Mouse (Mus musculus) fat pad, adult 2 months (tissue): ENCODE measurements around the gene Gmcl1.

ENCODE experiments used
- DNase-seq: peaks from one replicate; pipeline ENCODE4 v3.0.0-alpha.2; 2011; ENCODE audit warnings: low read depth, low spot score; ENCODE audit errors: extremely low read depth

Gene Gmcl1

DNA sequence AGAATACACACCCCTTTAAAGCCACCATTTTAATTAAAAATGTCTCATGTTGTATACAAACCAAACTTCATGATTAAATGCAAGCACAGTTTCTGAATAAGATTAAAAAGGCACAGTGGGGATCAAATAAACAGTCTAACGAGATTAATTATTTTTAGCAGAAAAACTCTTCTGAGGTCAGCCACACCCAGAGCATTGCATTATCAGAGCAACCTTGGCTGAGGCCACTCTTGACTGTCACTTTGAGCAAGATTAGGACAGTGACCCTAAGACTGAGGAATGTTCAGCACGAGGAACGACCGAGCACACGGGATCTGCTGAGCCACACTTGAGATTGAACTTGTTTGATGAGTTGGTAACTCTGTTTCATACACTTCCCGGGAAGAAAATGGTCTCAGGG, 3.6 kb upstream of the Gmcl1 start:
- no peak for DNase-seq

DNA sequence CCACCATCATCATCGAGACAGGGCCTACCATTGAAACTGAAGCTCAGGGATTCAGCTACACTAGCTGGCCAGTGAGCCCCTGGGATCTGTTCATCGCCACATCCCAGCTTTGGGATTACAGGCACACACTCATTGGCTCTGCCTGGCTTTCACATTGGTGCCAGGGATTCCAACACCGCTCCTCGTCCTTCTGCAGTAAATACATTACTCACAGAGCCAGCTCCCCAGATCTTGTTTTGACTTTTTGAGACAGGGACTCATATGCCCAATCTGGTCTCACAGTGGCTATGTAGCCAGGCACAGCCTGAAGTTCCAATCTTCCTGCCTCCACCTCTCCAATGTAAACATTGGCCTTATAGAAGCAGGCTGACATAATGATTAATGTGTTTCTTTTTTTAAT, 3.1 kb upstream of the Gmcl1 start:
- DNase-seq = no peak

DNA sequence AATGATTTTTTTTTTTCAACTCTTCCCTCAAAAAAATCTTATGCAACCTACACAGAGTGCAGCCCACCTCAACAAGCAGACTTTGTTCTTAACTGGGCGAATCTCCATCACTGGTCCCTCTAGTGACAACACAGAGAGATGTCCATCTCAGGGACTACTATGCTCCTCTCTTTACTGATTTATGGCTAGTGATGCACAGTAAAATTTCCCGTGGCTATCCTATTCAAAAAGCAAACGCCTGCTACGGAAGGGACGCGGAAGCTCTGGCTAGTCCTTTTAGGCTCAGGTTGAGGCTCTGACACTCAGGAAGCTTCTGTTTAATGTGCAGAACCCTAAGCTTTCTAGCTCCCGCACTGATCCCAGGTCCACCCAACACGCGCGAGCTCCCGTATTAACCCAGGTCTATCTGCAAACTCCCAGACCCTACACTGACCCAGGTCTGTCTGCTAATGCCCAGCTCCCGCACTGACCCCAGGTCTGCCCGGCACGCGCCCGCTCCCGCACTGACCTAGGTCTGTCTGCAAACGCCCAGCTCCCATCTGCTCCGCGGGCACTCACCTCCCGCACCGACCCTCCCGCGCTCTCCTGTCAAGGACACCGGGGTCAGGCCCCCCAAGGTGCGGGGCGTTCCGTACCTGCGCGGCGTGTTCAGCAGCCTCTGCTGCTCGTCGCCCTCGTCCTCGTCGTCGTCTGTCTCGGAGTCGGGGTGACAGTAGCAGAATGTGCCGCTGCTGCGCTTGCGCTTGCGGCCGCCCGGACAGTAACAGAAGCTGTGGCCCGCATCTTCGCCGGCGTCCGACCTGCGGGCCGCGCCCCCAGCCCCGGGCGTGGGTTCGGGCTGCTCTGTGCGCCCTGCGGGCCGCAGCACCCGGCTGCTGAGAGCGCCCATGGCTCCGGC, 658 bp downstream of the Gmcl1 start:
- no peak for DNase-seq

DNA sequence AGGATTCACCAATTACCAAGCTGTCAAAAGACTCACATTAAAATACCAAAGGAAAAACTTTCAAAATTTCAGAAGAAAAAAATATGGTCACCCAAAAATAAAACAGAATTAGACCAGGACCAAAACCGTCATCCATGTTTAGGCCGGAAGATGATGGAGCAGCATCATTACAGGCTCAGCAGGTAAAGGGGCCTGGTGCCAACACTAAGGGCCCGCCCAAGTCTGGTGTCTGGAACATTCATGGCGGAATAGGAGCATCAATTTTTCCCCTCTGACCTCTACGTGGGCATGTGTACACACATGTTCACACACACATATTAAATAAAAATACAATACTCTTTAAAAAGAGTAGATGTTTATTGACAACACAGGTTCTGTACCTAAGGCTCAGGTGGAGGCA, 4.5 kb downstream of the Gmcl1 start:
- no peak for DNase-seq

DNA sequence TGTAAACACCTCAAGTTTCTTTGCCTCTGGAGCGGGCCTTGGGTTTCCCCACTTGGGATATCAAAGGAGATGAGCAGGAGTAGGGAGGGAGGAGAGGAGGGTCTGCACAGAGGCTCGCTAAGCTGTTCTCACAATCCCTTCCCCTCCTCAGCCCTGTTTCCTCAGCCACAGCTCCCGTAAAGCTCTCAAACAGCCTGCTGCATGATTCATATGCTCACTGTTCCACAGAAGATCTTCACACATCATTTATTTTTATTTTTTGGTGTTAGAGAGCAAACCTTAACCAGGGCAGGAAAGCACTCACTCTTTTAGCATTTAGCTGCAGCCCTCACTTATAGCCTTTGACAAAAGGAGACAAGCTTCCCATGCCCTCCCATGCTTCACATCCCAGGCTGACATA, 11.2 kb downstream of the Gmcl1 start:
- DNase-seq = no peak

DNA sequence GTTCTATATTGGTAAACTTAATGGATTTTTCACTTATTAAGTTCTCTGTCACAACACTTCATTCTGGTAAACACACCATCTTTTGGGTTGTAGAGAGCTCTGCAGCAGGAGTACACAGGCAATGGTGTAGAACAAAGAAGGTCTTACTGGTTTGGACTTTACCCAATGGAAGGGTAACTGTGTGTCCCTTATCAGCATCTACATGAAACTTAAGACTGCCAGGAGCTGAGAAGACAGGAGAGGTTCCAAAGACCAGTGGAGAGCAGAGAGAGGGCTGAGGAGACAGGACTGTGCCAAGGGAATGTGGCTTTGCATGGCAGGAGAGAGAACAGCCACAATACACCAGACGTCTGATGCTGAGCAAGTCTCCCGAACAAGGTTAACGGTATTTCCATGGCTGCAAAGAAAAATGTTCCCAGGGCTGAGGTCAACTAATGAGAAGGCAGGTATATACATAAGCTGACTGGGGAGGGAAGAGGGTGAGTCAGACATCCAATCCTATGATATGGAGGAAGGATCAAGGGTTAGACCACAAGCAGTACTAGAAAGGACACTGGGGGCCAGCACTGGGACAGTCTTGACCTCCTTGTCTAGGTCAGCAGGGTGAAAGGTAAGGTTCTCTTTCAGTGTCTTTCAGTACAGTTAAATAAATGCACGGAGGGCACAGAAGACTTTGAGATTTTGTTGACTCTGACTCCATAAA, 25.0 kb downstream of the Gmcl1 start:
- DNase-seq = no peak

DNA sequence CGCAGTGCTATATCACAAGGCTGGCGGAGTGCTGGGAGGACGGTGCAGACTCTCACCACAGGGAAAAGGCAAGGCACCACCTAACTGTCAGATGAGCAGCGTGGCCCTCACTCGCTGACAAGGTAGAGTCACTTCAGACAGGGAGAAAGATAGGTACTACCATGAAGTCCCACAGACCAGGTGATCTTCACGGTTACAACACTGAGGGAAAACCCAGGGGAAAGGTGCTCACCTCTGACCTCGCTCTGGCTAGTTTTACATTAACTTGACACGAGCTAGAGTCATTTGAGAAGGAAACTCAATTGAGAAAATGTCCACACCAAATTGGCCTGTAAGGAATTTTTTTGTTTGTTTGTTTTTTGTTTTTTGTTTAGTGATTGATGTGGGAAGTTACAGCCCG, 30.6 kb downstream of the Gmcl1 start:
- no peak for DNase-seq

DNA sequence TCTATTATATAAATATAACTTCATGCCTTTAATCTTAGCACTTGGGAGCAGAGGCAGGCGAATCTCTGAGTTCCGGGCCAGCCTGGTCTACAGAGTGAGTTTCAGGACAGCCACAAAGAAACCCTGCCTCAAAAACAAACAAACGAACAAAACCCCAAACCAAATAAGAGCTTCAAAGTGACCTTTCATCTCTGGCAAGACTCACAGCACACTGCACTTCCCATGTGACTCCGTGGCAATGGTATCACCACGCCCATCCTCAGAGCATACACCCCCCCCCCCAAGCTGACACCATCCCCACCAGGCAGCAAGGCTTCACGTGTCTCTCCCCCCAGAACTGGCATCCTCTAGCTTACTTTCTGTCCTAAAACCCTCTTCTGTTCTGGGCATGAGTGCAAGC, 35.3 kb downstream of the Gmcl1 start:
- DNase-seq = no peak

DNA sequence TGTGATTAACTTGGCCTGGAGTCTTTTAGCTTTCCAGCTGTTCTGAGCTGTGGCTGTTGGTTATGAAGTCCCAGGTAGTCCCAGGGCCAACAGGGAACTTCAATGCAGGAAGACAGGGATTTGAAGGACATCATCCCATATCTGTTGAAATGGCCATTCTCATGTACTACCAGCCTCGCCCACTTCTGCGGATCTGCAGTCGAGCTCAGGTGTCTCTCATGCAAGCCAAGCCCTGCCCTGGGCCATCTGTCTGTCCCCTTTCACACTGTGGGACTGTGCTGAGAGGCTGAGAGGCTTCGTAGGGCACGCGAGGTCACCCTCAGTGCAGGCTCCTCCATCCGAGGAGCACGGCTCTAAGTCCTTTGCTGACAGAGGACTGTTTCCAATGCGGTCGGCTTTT, 37.0 kb downstream of the Gmcl1 start:
- DNase-seq = no peak

DNA sequence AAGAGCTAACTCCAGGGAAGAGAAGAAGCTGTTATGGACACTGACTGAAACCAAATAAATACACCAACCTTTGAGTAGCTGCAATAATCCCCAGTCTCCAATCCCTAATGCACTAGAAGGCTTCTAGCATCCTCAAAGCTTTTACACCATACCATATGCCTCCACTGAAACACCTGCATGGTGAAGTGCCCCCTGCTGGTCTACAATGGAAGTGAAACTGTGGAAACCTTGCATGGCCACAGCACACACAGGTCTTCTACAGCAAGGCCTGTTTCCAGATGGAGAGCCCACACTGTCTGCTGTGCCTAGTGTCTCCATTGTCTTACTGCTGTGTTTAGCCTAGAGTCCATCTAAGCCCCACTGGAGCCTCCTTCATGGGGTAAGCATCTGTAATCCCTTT, 38.7 kb downstream of the Gmcl1 start:
- DNase-seq = no peak

DNA sequence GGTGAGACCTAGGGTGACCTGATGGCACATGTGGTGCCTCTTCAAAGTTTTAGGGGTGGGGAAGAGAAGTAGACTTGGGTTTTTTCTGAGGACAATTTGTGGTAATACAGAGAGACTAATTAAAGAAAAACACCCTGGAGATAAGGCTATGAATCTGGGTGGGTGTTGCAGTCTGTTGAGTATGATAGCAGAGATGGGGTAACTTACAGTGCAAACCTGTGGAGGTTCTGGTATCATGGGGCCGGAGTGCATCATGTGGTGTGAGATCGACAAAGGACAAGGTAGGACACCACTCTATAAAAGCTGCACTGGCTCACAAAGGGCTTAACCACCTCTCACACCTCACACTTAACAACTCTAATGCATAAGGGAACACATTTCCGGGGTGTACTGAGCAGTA, 43.5 kb downstream of the Gmcl1 start:
- DNase-seq = no peak

DNA sequence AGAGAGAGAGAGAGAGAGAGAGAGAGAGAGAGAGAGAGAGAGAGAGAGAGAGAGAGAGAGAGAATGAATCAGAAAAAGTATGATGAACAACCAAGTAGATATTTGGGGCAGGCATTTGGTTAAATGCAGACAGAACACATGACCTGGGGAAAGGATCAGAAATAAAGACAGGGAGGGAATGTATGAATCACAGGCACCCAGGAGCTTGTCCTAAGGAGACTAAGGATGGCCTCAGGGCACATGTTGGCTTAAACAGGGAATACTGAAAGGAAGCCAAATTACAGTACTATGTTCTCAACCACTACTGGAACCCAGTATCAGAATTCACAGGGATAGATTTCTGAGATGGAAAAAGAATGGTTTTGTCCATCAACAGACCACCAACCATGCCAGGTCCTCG, 46.2 kb downstream of the Gmcl1 start:
- DNase-seq = no peak

DNA sequence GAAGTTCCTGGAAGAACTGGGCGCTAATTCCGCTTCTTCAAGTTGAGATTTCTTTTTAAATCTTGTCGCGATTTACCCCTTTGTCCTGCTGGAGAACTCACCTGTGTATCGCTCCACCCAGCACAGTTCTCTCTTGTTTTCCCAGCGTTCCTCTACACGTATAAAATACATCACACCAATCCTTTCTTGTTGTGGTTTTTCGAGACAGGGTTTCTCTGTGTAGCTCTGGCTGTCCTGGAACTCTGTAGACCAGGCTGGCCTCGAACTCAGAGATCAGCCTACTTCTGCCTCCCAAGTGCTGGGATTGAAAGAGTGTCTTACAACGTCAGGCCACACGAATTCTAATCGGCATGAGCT, 48.5 kb downstream of the Gmcl1 start:
- DNase-seq = no peak

DNA sequence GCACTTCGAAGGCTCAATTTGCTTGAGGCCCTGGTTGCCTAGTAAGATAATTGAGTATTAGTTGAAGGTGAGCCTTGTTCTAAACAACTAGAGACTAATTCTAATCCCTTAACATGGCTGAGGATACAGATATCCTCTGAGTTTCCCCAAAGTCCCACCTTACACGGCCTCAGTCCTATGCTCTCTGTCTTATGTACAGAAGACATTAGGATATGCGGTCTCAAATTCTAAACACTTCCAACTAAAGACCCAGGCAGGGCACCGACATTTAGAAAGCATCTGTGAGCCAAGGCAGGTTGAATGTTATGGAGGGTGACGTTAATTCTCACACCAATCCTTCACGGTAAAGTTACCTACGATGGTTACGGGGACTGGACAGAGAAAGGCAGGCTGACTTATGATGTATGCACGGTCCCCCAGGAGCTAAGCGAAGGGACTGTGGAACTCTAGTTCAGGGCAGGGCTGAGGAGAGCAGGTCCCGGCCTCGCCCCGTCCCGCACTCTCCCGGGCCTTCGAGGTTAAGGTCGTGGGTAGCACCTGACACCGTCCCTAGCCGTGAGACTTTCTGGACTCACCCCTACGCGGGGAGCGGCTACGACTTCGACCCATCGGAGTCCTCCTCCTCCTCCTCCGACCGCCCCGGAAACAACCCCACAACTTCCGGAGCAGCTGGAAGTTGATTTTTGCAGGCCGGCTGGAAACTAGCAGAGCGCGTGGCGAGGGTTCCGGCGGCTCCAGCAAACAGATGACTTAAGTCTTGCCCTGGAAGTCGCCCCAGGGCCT, 49.1 kb downstream of the Gmcl1 start, which contains the start of gene Snrnp27:
Snrnp27 (minus strand) TSS at position 651 of the 783 bp plus-strand sequence.
- peak; percentile 64 for DNase-seq

DNA sequence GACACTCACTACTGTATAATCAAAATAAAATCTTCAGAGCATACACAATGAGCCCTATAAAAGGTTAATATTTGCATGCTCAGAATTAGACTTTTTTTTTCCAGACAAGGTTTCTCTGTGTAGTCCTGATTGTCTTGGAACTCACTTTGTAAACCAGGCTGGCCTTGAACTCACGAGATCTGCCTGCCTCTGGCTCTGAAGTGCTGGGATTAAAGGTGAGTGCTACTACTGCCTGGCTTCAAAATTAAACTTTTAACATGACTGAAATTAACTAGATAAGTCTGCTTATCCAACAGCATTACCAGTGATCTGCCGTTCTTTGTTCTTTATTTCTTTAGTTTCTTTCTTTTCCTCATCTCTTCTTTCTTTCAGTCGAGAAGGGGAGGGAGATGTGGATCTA, 51.9 kb downstream of the Gmcl1 start:
- no peak for DNase-seq

DNA sequence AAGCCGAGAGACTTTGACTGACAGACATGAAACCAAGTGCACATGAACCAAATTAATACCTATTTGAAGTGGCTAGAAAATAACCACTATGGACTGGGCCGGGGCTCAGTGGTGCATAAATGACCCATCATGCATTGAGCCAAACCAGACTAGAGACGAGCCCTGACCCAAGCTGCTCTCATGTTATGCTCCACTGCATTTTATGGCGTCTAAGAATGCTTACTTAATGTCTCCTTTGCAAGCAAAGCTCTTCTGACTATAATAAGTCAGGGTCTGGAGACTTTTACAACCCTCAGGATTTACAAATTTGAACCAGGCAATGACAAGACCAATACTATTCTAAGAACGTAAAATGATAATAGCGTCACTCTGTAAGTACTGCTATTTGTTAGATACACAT, 54.8 kb downstream of the Gmcl1 start:
- no peak for DNase-seq

DNA sequence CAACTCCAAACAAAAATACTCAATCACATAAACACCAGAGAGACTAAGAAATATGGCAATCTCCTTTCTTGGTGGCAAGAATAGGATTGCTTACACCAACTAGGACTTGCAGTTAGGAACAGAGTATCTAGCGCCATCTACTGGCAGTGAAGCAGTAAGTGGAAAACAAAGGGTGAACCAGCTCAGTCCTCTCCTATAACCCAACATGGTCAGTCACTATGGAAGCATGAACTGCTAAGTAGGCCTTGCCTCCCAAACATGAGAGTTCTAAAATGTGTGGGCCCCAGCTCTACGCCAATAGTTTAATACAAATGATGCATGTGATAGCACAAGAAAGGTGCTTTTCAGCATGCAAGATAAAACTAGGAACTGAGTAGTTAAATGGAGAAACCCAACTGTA, 62.3 kb downstream of the Gmcl1 start:
- peak; percentile 45 for DNase-seq

DNA sequence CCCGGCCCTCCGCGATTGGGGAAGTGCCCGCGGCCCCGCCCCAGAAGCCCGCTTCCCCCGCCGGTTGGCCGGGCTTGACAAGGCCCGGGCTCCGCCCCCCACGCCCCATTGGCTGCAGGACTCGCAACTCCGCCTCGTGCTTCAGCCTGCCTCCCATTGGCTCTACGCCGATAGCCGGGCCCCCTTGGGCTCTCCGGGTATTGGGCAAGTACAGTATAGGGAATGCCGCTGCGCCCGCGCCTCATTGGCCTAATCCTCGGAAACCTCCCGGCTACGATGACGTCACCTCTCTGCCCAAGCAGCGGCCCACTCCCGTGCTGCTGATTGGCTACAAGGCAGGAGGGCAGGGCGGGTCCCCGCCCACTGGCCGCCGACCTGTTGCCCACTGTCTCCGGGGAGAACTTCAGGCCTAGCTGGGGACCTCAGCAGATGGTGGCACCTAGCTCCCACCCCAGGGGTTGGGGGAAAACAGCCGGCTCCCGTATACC, 63.9 kb downstream of the Gmcl1 start:
- DNase-seq = peak; percentile 85

DNA sequence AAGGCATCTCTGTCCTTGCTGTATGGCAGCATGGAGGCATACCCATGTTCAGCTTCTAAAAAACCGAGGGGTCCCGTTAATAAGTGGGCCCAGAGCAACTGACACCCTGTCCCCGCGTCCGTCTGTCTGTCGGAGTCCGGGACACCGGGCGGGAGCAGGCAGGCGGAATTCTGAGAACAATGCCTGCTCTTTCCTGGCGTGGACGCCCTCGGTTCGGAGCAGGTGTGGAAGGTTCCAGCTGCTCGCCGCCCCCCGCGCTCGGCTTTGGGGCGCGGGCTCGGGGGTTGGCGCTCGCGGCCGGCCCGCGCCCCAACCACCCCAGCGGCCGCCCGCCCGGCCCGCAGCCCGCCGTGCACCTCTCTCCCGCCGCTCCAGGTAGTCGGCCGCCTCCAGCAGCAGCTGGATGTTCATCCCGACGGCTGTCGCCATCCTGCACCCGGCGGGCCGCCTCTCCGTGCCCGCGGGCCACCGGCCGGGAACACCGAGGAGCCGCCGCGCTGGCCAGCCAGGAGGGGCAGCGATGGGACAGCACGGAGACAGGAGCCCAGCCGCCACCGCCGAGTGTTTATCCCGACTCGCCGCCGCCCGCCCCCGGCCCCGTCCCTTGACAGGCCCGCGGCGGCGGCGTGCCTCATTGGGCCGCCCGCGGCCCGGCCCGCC, 64.5 kb downstream of the Gmcl1 start, which contains the start of gene Mxd1:
Mxd1 (minus strand) TSS at position 582 of the 660 bp plus-strand sequence.
- DNase-seq = no peak

DNA sequence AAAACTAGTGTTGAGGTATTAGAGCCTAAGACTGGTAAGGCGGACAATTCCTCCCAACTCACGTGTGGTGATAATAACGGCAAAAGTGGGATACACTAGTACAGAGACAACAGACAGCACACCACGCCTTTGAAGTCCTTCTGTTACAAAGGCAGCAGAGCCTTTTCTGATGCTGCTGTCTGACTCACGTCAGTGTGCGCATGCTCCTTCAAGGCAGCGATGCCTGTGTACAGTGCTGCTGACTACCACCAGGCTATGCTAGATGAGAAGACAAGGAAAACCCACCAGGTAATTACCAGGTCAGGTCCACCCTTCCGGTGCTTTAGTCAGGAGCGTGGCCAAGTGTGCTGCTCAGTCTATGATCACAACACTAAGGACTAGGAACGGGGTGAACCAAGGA, 66.1 kb downstream of the Gmcl1 start:
- no peak for DNase-seq
